Mouse (Mus musculus) kidney, postnatal 4 days (tissue): ENCODE data around the gene Man2c1.

Experiments
- DNase-seq, 2 experiments: peaks; one replicate each; pipeline ENCODE4 v3.0.0; 2021; ENCODE audit warnings: mixed read lengths in 2 of 2

Gene Man2c1

GRCm38 (mm10) chr9:57158013-57158470 lies 27.6 kb downstream of the Man2c1 start, which contains the start of gene Commd4:
Commd4 (minus strand) TSS chr9:57158331.
- DNase-seq: peak; percentile 91 to 95

GRCm38 (mm10) chr9:57158506-57158905 lies 28.0 kb downstream of the Man2c1 start:
- DNase-seq: no peak

- peak; percentile 54 to 61 for DNase-seq
These were observed 32.0 kb downstream of the Man2c1 start for GRCm38 (mm10) chr9:57162496-57162895.

GRCm38 (mm10) chr9:57163137-57163536 lies 32.6 kb downstream of the Man2c1 start:
- DNase-seq: no peak

GRCm38 (mm10) chr9:57166173-57166572 lies 35.7 kb downstream of the Man2c1 start:
- DNase-seq: no peak

GRCm38 (mm10) chr9:57168411-57168810 lies 37.9 kb downstream of the Man2c1 start:
- no peak for DNase-seq
